Mouse (Mus musculus): ENCODE measurements around the gene Fbxl15.

- TF ChIP-seq CTCF (IDR thresholded peaks at IDR 0.05; ENCODE audit: low read depth) (no peak), EP300 (IDR thresholded peaks at IDR 0.05; ENCODE audit: low read depth) (no peak)
These were observed 24.5 kb upstream of the Fbxl15 start for GRCm38 (mm10) chr19:46303251-46304215.

Measured in heart, postnatal 0 days (tissue).